Mouse (Mus musculus) MEL (cell line): Measurements from ENCODE around the gene Cbx5. TPM values are rescaled to one million over a fixed set of nuclear protein-coding genes. Genes with fewer than 3 reads are reported as not detected.
A peak's percentile ranks its signal among the peaks of the same experiment; 100 is the strongest.

Experiments
- DNase-seq: peaks from one replicate; pipeline ENCODE4 v3.0.0; 2011; ENCODE audit warnings: low read depth, low spot score
- H3K27ac ChIP-seq: 2 replicates; pipeline ENCODE4 v1.5.1; 2012; ENCODE audit warnings: low read depth, mild to moderate bottlenecking, control low read depth, low read length, moderate library complexity; ENCODE audit not compliant: control insufficient read depth
- H3K27me3 ChIP-seq, 2 experiments: fragments of 150-350 bp in 1 of 2; sonication (generic) in 1 of 2; 2 replicates each; pipeline ENCODE4 v1.6.1; 2012; ENCODE audit warnings: low read length in 2 of 2, mild to moderate bottlenecking in 2 of 2, improper control_type of control experiment in 1 of 2, moderate library complexity in 1 of 2; ENCODE audit not compliant: insufficient read depth in 2 of 2, control insufficient read depth in 1 of 2
- H3K36me3 ChIP-seq, 2 experiments: 2 replicates each; pipeline ENCODE4 v1.6.1; 2012 to 2014; ENCODE audit warnings: low read length in 2 of 2, improper control_type of control experiment in 1 of 2, inconsistent platforms in 1 of 2, mild to moderate bottlenecking in 1 of 2; ENCODE audit not compliant: insufficient read depth in 2 of 2, control insufficient read depth in 1 of 2
- H3K4me1 ChIP-seq, 2 experiments: fragments of 150-350 bp in 1 of 2; sonication (generic) in 1 of 2; 2 replicates each; pipeline ENCODE4 v1.6.1; 2012; ENCODE audit warnings: low read length in 2 of 2, improper control_type of control experiment in 1 of 2, mild to moderate bottlenecking in 1 of 2; ENCODE audit not compliant: insufficient read depth in 2 of 2, control insufficient read depth in 1 of 2
- H3K4me3 ChIP-seq, 2 experiments: fragments of 150-350 bp in 1 of 2; sonication (generic) in 1 of 2; 2 replicates each; pipeline ENCODE4 v1.5.1; 2012; ENCODE audit warnings: low read depth in 2 of 2, low read length in 2 of 2, mild to moderate bottlenecking in 2 of 2, moderate library complexity in 2 of 2, control low read depth in 1 of 2, improper control_type of control experiment in 1 of 2; ENCODE audit not compliant: control insufficient read depth in 1 of 2, insufficient read depth in 1 of 2
- H3K79me2 ChIP-seq: 2 replicates; pipeline ENCODE4 v1.6.1; 2012; ENCODE audit warnings: mild to moderate bottlenecking, low read length, moderate library complexity; ENCODE audit not compliant: control insufficient read depth, poor library complexity, insufficient read depth
- H3K9ac ChIP-seq: 2 replicates; pipeline ENCODE4 v1.6.1; 2012; ENCODE audit warnings: low read depth, mild to moderate bottlenecking, control low read depth, low read length, moderate library complexity; ENCODE audit not compliant: control insufficient read depth, poor library complexity, severe bottlenecking
- H3K9me3 ChIP-seq: fragments of 150-350 bp; sonication (generic); replicated peaks from 2 replicates; pipeline ENCODE4 v1.6.1; 2012; ENCODE audit warnings: mild to moderate bottlenecking, low read length, improper control_type of control experiment, moderate library complexity; ENCODE audit not compliant: insufficient read depth
- BHLHE40 ChIP-seq: IDR thresholded peaks from 2 replicates; pipeline ENCODE4 v1.6.1; 2012; ENCODE audit warnings: low read depth, mild to moderate bottlenecking, inconsistent platforms, low read length, improper control_type of control experiment, borderline replicate concordance
- CHD1 ChIP-seq: IDR thresholded peaks from 2 replicates; pipeline ENCODE4 v1.6.1; 2012; ENCODE audit warnings: low read depth, mild to moderate bottlenecking, inconsistent platforms, low read length, improper control_type of control experiment
- CHD2 ChIP-seq: IDR thresholded peaks from 2 replicates; pipeline ENCODE4 v1.6.1; 2011; ENCODE audit warnings: low read length, improper control_type of control experiment
- E2F4 ChIP-seq: IDR thresholded peaks from 2 replicates; pipeline ENCODE4 v1.6.1; 2011; ENCODE audit warnings: low read depth, low read length, improper control_type of control experiment, borderline replicate concordance
- ELF1 ChIP-seq: IDR thresholded peaks from 2 replicates; pipeline ENCODE4 v1.6.1; 2014; ENCODE audit warnings: low read depth, mild to moderate bottlenecking, inconsistent platforms, low read length, improper control_type of control experiment, moderate library complexity
- EP300 ChIP-seq, 2 experiments: IDR thresholded peaks; 2 replicates each; pipeline ENCODE4 v1.6.1; 2011; ENCODE audit warnings: improper control_type of control experiment in 2 of 2, low read length in 2 of 2, low read depth in 1 of 2, mild to moderate bottlenecking in 1 of 2
- ETS1 ChIP-seq: IDR thresholded peaks from 2 replicates; pipeline ENCODE4 v1.6.1; 2012; ENCODE audit warnings: low read depth, mild to moderate bottlenecking, inconsistent platforms, low read length, improper control_type of control experiment, moderate library complexity
- GABPA ChIP-seq: IDR thresholded peaks from 2 replicates; pipeline ENCODE4 v1.6.1; 2012; ENCODE audit warnings: low read depth, mild to moderate bottlenecking, inconsistent platforms, low read length, improper control_type of control experiment, moderate library complexity
- GATA1 ChIP-seq: IDR thresholded peaks from 2 replicates; pipeline ENCODE4 v1.6.1; 2011; ENCODE audit warnings: low read depth, low read length, improper control_type of control experiment
- HCFC1 ChIP-seq: IDR thresholded peaks from 2 replicates; pipeline ENCODE4 v1.6.1; 2012; ENCODE audit warnings: low read depth, mild to moderate bottlenecking, inconsistent platforms, low read length, improper control_type of control experiment, moderate library complexity
- KAT2A ChIP-seq: conservative IDR thresholded peaks from 2 replicates; pipeline ENCODE4 v1.6.1; 2012; ENCODE audit warnings: low read depth, low read length, improper control_type of control experiment, inconsistent platforms
- MAFK ChIP-seq: IDR thresholded peaks from 2 replicates; pipeline ENCODE4 v1.6.1; 2011; ENCODE audit warnings: low read depth, mild to moderate bottlenecking, low read length, improper control_type of control experiment, borderline replicate concordance
- MAX ChIP-seq: IDR thresholded peaks from 2 replicates; pipeline ENCODE4 v1.6.1; 2011; ENCODE audit warnings: low read length, improper control_type of control experiment
- MAZ ChIP-seq: IDR thresholded peaks from 2 replicates; pipeline ENCODE4 v1.6.1; 2012; ENCODE audit warnings: low read depth, mild to moderate bottlenecking, inconsistent platforms, low read length, improper control_type of control experiment
- MEF2A ChIP-seq: IDR thresholded peaks from 2 replicates; pipeline ENCODE4 v1.6.1; 2014; ENCODE audit warnings: low read depth, mild to moderate bottlenecking, inconsistent platforms, low read length, improper control_type of control experiment; ENCODE audit not compliant: poor library complexity, insufficient replicate concordance, severe bottlenecking; ENCODE audit errors: extremely low read depth
- MXI1 ChIP-seq: IDR thresholded peaks from 2 replicates; pipeline ENCODE4 v1.6.1; 2011; ENCODE audit warnings: mild to moderate bottlenecking, low read depth, low read length, improper control_type of control experiment
- MYB ChIP-seq: IDR thresholded peaks from 2 replicates; pipeline ENCODE4 v1.6.1; 2011; ENCODE audit warnings: mild to moderate bottlenecking, low read depth, low read length, improper control_type of control experiment
- MYC ChIP-seq: IDR thresholded peaks from 2 replicates; pipeline ENCODE4 v1.6.1; 2011; ENCODE audit warnings: low read depth, mild to moderate bottlenecking, low read length, improper control_type of control experiment, moderate library complexity
- NRF1 ChIP-seq: IDR thresholded peaks from 2 replicates; pipeline ENCODE4 v1.6.1; 2014; ENCODE audit warnings: low read depth, mild to moderate bottlenecking, inconsistent platforms, low read length, improper control_type of control experiment, moderate library complexity; ENCODE audit not compliant: poor library complexity, insufficient read depth, severe bottlenecking
- POLR2A ChIP-seq, 2 experiments: IDR thresholded peaks; 2 replicates each; pipeline ENCODE4 v1.6.1; 2011 to 2012; ENCODE audit warnings: low read length in 2 of 2, mild to moderate bottlenecking in 2 of 2, control low read depth in 1 of 2, improper control_type of control experiment in 1 of 2, low read depth in 1 of 2, moderate library complexity in 1 of 2; ENCODE audit not compliant: control insufficient read depth in 1 of 2, insufficient read depth in 1 of 2, poor library complexity in 1 of 2
- POLR2AphosphoS2 ChIP-seq: IDR thresholded peaks from 2 replicates; pipeline ENCODE4 v1.6.1; 2011; ENCODE audit warnings: low read length, improper control_type of control experiment
- POLR2AphosphoS5 ChIP-seq: IDR thresholded peaks from 2 replicates; pipeline ENCODE4 v1.6.1; 2012; ENCODE audit warnings: low read depth, borderline replicate concordance, mild to moderate bottlenecking, inconsistent platforms, low read length, moderate library complexity, mixed read lengths
- RAD21 ChIP-seq: IDR thresholded peaks from 2 replicates; pipeline ENCODE4 v1.6.1; 2011; ENCODE audit warnings: mild to moderate bottlenecking, low read depth, low read length, improper control_type of control experiment
- RCOR1 ChIP-seq: IDR thresholded peaks from 2 replicates; pipeline ENCODE4 v1.6.1; 2012; ENCODE audit warnings: low read depth, mild to moderate bottlenecking, inconsistent platforms, low read length, improper control_type of control experiment
- SIN3A ChIP-seq: IDR thresholded peaks from 2 replicates; pipeline ENCODE4 v1.6.1; 2012; ENCODE audit warnings: low read length, improper control_type of control experiment, inconsistent platforms
- TAL1 ChIP-seq: IDR thresholded peaks from 2 replicates; pipeline ENCODE4 v1.6.1; 2012; ENCODE audit warnings: mild to moderate bottlenecking, inconsistent platforms, low read length, moderate library complexity, mixed read lengths
- TBP ChIP-seq: IDR thresholded peaks from 2 replicates; pipeline ENCODE4 v1.8.0; 2011; ENCODE audit warnings: low read depth, low read length, improper control_type of control experiment
- TCF12 ChIP-seq: IDR thresholded peaks from 2 replicates; pipeline ENCODE4 v1.6.1; 2014; ENCODE audit warnings: low read depth, mild to moderate bottlenecking, inconsistent platforms, low read length, improper control_type of control experiment, moderate library complexity
- UBTF ChIP-seq: IDR thresholded peaks from 2 replicates; pipeline ENCODE4 v1.6.1; 2012; ENCODE audit warnings: low read depth, mild to moderate bottlenecking, inconsistent platforms, low read length, improper control_type of control experiment, moderate library complexity, borderline replicate concordance; ENCODE audit not compliant: insufficient read depth
- USF1 ChIP-seq: IDR thresholded peaks from 2 replicates; pipeline ENCODE4 v1.6.1; 2014; ENCODE audit warnings: low read depth, mild to moderate bottlenecking, inconsistent platforms, low read length, improper control_type of control experiment, moderate library complexity
- ZC3H11A ChIP-seq: IDR thresholded peaks from 2 replicates; pipeline ENCODE4 v1.6.1; 2012; ENCODE audit warnings: low read depth, mild to moderate bottlenecking, inconsistent platforms, low read length, improper control_type of control experiment
- ZMIZ1 ChIP-seq: IDR thresholded peaks from 2 replicates; pipeline ENCODE4 v1.6.1; 2012; ENCODE audit warnings: low read depth, mild to moderate bottlenecking, inconsistent platforms, low read length, improper control_type of control experiment, moderate library complexity
- ZNF384 ChIP-seq: IDR thresholded peaks from 2 replicates; pipeline ENCODE4 v1.6.1; 2012; ENCODE audit warnings: low read depth, mild to moderate bottlenecking, inconsistent platforms, low read length, improper control_type of control experiment
- polyA plus RNA-seq, 2 experiments: library from polyadenylated mRNA; stranded (reverse) in 1 of 2; unstranded in 1 of 2; fragments of >175 nt in 1 of 2; fragments of >200 nt in 1 of 2; gene quantifications; 2 replicates each; pipeline versions ENCODE4 v1.2.1 to v1.2.4; 2012; ENCODE audit warnings: low replicate concordance in 2 of 2, low read depth in 1 of 2; ENCODE audit not compliant: insufficient read length in 2 of 2, insufficient read depth in 1 of 2, missing spikeins in 1 of 2
- total RNA-seq: library from RNA; depleted of rRNA; stranded (reverse); fragments of 300-350 nt; gene quantifications from 2 replicates; pipeline ENCODE4 v1.2.3, GENCODE M21; 2012

The Cbx5 gene
- total and polyA plus RNA-seq, 3 experiments, result 39.8 to 67.1 (median 42.4) TPM

- TF ChIP-seq ZMIZ1 (no peak; the same call in 1 of the 2 replicates), POLR2A (IDR thresholded peaks at IDR 0.05; ENCODE audit: control insufficient read depth in 1 of 2, insufficient read depth in 1 of 2, low read depth in 1 of 2, low read length in 2 of 2, poor library complexity in 1 of 2) (peak in 1 of 2 experiments; percentile 52; a peak in 1 of 4 replicates), TBP (peak; percentile 93), E2F4 (no peak), SIN3A (peak; percentile 67), TCF12 (no peak), POLR2AphosphoS2 (peak; percentile 42; the same call in 1 of the 2 replicates), ELF1 (no peak), POLR2AphosphoS5 (no peak), ETS1 (no peak), CHD1 (no peak)
- TF ChIP-seq, all 39 proteins: peak for 5
Measured at GRCm38 (mm10) chr15:103252660-103253059, 13.0 kb upstream of the Cbx5 start (continued).

GRCm38 (mm10) chr15:103251595-103251994 lies 12.0 kb upstream of the Cbx5 start:
- Histone ChIP-seq H3K4me3 (peak overlapping the region; percentile 48 to 88), H3K4me1 (peaks cover under 1 to 12% of the 10 kb centered on the region in 2 experiments)
- peak; percentile 97 for TF ChIP-seq TAL1
- no peak for TF ChIP-seq MAX
- TF ChIP-seq BHLHE40, result no peak
- 0 out of 2 replicates have a peak, but pooled peaks have one; percentile 27 for TF ChIP-seq MYC
- TF ChIP-seq RCOR1, result peak; percentile 51
- TF ChIP-seq MAZ, result peak; percentile 90
- TF ChIP-seq USF1, result no peak
- no peak for TF ChIP-seq MXI1
- no peak for TF ChIP-seq KAT2A
- TF ChIP-seq GATA1, result peak; percentile 95
- TF ChIP-seq ZNF384, result no peak
- TF ChIP-seq TCF12, result peak; percentile 98
- 0 out of 2 replicates have a peak, but pooled peaks have one; percentile 42 for TF ChIP-seq HCFC1
- TF ChIP-seq E2F4, result no peak
- TF ChIP-seq MYB, result 0 out of 2 replicates have a peak, but pooled peaks have one; percentile 34
- TF ChIP-seq ETS1, result peak; percentile 76; the same call in 1 of the 2 replicates
- TF ChIP-seq RAD21, result no peak
- no peak for TF ChIP-seq POLR2AphosphoS5
- no peak for TF ChIP-seq MAFK
- TF ChIP-seq ZC3H11A, result no peak
- TF ChIP-seq ZMIZ1, result no peak; the same call in 1 of the 2 replicates
- no peak for TF ChIP-seq CHD2
- TF ChIP-seq UBTF, result no peak
- no peak for TF ChIP-seq MEF2A
- peak; percentile 92 to 95 for TF ChIP-seq EP300 (IDR thresholded peaks at IDR 0.05; ENCODE audit: low read depth in 1 of 2, low read length in 2 of 2)
- no peak for TF ChIP-seq GABPA
- TF ChIP-seq NRF1, result no peak
- TF ChIP-seq TBP, result peak; percentile 51

More at GRCm38 (mm10) chr15:103251595-103251994, 12.0 kb upstream of the Cbx5 start:
- Histone ChIP-seq H3K27ac (peak overlapping the region; percentile 99), H3K79me2 (peaks cover 57% of the 10 kb centered on the region), H3K27me3 (no peaks in the 10 kb centered on the region), H3K36me3 (peaks cover 0 to 25% of the 10 kb centered on the region in 2 experiments; a peak in 3 of 4 replicates), H3K9me3 (no peaks in the 10 kb centered on the region), H3K9ac (peak overlapping the region; percentile 98)
- DNase-seq, result peak; percentile 82
